Mouse (Mus musculus) ES-Bruce4 (cell line): ENCODE measurements around the gene Arl13b.

ENCODE experiments used
- CTCF ChIP-seq: IDR thresholded peaks from one replicate; pipeline ENCODE4 v1.8.1; 2011; ENCODE audit warnings: low read depth, low read length
- EP300 ChIP-seq: IDR thresholded peaks from 2 replicates; pipeline ENCODE4 v1.6.1; 2011; ENCODE audit warnings: low read depth, low read length; ENCODE audit not compliant: insufficient read depth
- POLR2A ChIP-seq: IDR thresholded peaks from one replicate; pipeline ENCODE4 v1.8.1; 2011; ENCODE audit warnings: low read length; ENCODE audit not compliant: insufficient read depth

DNA sequence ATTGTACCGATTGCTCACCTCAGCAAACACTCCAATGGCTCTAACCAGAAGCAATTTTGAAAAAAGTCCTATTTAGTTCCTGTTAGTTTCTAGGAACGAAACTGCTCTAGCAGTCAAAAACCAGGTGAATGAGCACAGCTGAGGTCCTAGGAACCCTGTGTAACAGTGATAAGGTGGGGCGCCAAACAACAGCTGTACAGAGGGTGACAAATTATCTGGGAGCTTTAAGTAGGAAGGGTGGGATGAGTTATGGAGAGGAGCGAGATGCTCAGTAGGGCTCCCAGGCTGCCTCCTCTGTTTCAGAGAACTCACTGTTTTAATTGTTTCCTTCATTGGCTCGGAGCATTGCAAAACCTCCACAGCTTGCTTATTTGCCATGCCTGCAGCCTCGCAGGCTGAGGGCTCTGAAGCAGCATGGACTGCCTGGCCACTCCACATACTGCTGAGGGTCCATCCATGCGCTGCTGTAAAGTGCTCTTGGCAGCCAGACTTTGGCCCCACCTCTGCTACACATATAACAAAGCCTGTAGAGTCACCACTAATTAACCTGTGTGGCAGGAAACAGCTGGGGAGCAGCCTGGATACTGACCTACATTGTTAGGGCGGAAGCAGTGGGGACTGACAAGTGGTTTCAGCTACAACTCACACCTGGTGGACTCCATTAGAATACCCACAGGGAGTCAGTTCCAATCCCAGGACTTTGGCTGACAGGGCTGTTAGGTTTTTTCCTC, 39.4 kb downstream of the Arl13b start:
- TF ChIP-seq CTCF (no peak), EP300 (no peak), POLR2A (no peak)
